Mouse (Mus musculus) forebrain, postnatal 0 days (tissue): ENCODE results near the gene Fcrl6. TPM values are rescaled to one million over a fixed set of nuclear protein-coding genes. Genes with fewer than 3 reads are reported as not detected.
A peak's percentile ranks its signal among the peaks of the same experiment; 100 is the strongest.

Experiments used
- ATAC-seq: fragments of 200-750 bp; cut with Nextera tagmentation; 2 replicates; pipeline ENCODE4 v1.8.0; 2017; ENCODE audit warnings: mild to moderate bottlenecking, moderate library complexity
- DNase-seq: peaks from one replicate; pipeline ENCODE4 v3.0.0-alpha.2; 2015
- H3K27ac ChIP-seq: fragments of 300-500 bp; sonication (generic); 2 replicates; pipeline ENCODE4 v1.5.1; 2014; ENCODE audit warnings: low read depth, mild to moderate bottlenecking, antibody characterized with exemption, low read length, moderate library complexity, mixed read lengths
- H3K27me3 ChIP-seq: fragments of 300-500 bp; sonication (generic); 2 replicates; pipeline ENCODE4 v1.6.1; 2014; ENCODE audit warnings: mild to moderate bottlenecking, low read length, mixed read lengths; ENCODE audit not compliant: insufficient read depth
- H3K36me3 ChIP-seq: fragments of 300-500 bp; sonication (generic); 2 replicates; pipeline ENCODE4 v1.6.1; 2014; ENCODE audit warnings: mild to moderate bottlenecking, moderate library complexity; ENCODE audit not compliant: insufficient read depth
- H3K4me1 ChIP-seq: fragments of 300-500 bp; sonication (generic); 2 replicates; pipeline ENCODE4 v1.6.1; 2014; ENCODE audit warnings: antibody characterized with exemption; ENCODE audit not compliant: insufficient read depth
- H3K4me2 ChIP-seq: fragments of 300-500 bp; sonication (generic); 2 replicates; pipeline ENCODE4 v1.6.1; 2014; ENCODE audit warnings: low read depth, mild to moderate bottlenecking, moderate library complexity
- H3K4me3 ChIP-seq: fragments of 300-500 bp; sonication (generic); 2 replicates; pipeline ENCODE4 v1.5.1; 2014; ENCODE audit warnings: low read depth, low read length, mixed read lengths
- H3K9ac ChIP-seq: fragments of 300-500 bp; sonication (generic); 2 replicates; pipeline ENCODE4 v1.6.1; 2014; ENCODE audit warnings: mild to moderate bottlenecking
- H3K9me3 ChIP-seq: fragments of 300-500 bp; sonication (generic); 2 replicates; pipeline ENCODE4 v1.6.1; 2016; ENCODE audit warnings: low read length
- CTCF ChIP-seq: sonication (generic); IDR thresholded peaks from 2 replicates; pipeline ENCODE4 v1.5.1; 2016; ENCODE audit warnings: antibody characterized with exemption, control low read depth, low read depth
- WGBS: fragments of 180-500 bp; shearing (Covaris S2); extraction: QIAGEN DNeasy Blood & Tissue Kit; methylation state at CpG from one replicate; pipeline ENCODE4 v1.1.7; 2014; 5-methylcytosine and 5-hydroxymethylcytosine counted together
- polyA plus RNA-seq: library from polyadenylated mRNA; unstranded; fragments of >200 nt; fragmentation: Nextera tagmentation; extraction: Ambion mirVana; gene quantifications from 2 replicates; pipeline ENCODE4 v1.2.1, GENCODE M21; 2015
- total RNA-seq: library from RNA; depleted of rRNA; stranded (reverse); fragments of >200 nt; gene quantifications from 2 replicates; pipeline ENCODE4 v1.2.3, GENCODE M21; 2014

Gene Fcrl6
- total and polyA plus RNA-seq, 2 experiments from 2014 or later, result 0.18 TPM; not detected in 1

DNA sequence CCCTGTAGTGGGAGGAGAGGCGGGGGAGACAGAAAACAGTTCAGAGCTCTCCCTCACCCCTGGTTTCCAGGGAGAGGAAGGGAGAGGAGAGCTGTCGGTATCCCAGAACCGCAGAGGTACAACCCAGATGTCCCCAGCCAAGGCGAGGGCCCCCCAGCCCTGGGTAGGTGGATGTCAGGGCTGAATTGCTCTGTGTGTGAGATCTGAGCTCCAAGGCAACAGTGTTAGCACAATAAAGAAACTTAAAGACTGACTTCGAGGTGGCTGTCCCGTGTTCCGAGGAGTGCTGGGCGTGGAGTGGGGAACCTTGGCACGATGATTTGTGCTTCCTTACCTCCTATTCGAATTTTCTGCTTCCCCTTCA lies 38.9 kb downstream of the Fcrl6 start:
- DNase-seq, result no peak
- Histone ChIP-seq H3K36me3 (no peaks in the 10 kb centered on the region), H3K9ac (peak overlapping the region; percentile 73), H3K4me1 (no peaks in the 10 kb centered on the region), H3K27ac (no peak overlapping the region), H3K4me2 (peak overlapping the region; percentile 97), H3K9me3 (no peaks in the 10 kb centered on the region), H3K27me3 (peaks cover 12% of the 10 kb centered on the region), H3K4me3 (peak overlapping the region; percentile 72)
- no peak; the same call in 1 of the 2 replicates for ATAC-seq
- no peak for TF ChIP-seq CTCF
- 0% methylated on average over 9 of the region's 10 CpGs for WGBS

DNA sequence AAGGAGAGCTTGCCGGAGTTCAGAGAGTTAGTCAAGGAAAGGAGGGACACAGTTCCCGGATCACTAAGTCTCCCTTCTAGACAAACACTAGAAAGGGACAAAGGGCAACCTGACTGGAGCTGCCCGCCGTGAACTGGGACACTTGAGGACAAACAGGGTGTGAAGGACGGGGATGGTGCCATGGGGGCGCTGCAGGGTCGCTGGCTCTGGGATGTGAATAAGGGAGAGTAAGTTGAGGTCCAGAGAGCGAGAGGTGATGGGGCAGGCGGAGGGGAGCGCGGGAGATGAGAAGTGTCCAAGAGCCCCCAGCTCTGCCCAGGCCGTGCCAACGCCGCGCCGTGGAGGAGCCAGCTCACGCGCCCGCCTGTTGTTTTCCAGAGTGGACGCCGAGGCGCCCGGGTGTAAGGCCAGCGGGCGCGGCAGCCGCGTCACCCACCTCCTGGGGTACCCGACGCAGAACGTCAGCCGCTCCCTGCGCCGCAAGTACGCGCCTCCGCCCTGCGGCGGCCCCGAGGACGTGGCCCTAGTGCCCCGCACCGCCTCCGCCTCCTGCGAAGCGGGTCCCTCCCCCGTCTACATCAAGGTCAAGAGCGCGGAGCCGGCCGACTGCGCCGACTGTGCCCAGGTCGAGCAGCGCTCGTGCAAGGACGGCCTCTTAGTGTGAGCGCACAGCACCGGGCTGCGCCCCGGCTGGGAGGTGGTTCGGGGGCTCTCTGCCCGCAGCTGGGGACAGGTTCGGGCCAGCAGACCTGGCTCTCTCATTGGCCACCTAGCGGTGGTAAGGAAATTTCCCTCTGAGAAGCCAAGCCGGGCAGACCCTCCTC lies 39.5 kb downstream of the Fcrl6 start:
- Histone ChIP-seq H3K27ac (peak overlapping the region; percentile 21; the same call in 1 of the 2 replicates), H3K36me3 (no peaks in the 10 kb centered on the region), H3K4me3 (peak overlapping the region; percentile 72), H3K9me3 (no peaks in the 10 kb centered on the region), H3K4me1 (no peaks in the 10 kb centered on the region), H3K27me3 (peaks cover 12% of the 10 kb centered on the region), H3K4me2 (peak overlapping the region; percentile 97), H3K9ac (peak overlapping the region; percentile 73)
- peak; percentile 79 for TF ChIP-seq CTCF
- ATAC-seq, result peak; percentile 93
- WGBS, result 2% methylated on average over 66 of the region's 66 CpGs
- DNase-seq, result peak; percentile 83

DNA sequence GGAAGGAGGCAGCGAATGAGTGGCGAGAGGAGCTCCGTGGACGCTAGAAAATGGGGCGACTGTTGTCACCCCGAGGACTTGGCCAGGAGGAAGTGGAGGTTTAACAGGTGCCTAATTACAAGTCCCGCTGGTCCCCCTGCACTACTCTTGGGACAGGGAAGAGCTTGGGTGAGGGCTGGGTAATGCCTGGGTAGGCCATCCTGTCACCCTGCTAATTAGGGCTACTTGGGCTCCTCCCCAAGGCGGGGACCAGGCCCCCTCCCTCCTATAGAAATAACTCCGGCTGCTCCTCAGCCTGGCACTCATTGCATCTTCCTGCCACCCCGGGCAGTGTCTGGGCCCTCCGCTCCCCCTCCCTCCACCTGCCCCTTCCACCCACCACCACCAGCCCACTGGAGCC lies 46.7 kb downstream of the Fcrl6 start, which contains the start of gene Vsig8:
TSS of gene Vsig8 (plus strand) at position 301 of the 400 bp plus-strand sequence.
- H3K9ac ChIP-seq, result no peak within 1 kb of the TSS
- no peaks in the 10 kb centered on the region for H3K36me3 ChIP-seq
- TF ChIP-seq CTCF, result no peak
- WGBS, result 76% methylated on average over 11 of the region's 11 CpGs
- no peak within 1 kb of the TSS for H3K4me3 ChIP-seq
- ATAC-seq (no peak), DNase-seq (no peak)
- H3K4me1 ChIP-seq, result peaks cover 6% of the 10 kb centered on the region; the same call in 1 of the 2 replicates
- H3K27me3 ChIP-seq, result no peaks in the 10 kb centered on the region
- no peak within 1 kb of the TSS for H3K4me2 ChIP-seq
- no peak within 1 kb of the TSS for H3K27ac ChIP-seq
- H3K9me3 ChIP-seq, result no peaks in the 10 kb centered on the region

DNA sequence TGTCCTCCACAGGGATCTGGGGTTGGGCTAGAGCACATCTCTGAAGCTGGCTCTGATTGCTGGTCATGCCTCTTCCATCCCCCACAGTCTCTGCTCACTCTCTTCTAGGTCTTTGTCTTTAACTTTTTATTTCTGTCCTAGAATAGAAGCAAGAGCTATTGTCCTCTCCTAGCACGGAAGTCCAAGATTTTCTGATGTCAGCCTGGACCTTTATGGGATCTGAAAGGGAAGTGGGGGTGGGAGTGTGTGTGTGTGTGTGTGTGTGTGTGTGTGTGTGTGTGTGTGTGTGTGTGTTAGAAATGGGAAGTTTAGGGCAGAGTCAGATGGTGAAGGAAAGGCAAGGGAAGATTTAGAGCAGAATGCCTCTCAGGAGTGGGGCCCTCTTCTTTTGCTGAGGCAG lies 49.7 kb downstream of the Fcrl6 start:
- no peaks in the 10 kb centered on the region for H3K36me3 ChIP-seq
- no peak for TF ChIP-seq CTCF
- H3K4me2 ChIP-seq, result no peak overlapping the region
- DNase-seq (no peak), ATAC-seq (no peak)
- H3K9me3 ChIP-seq, result no peaks in the 10 kb centered on the region
- peaks cover 9% of the 10 kb centered on the region; the same call in 1 of the 2 replicates for H3K4me1 ChIP-seq
- no peak overlapping the region for H3K4me3 ChIP-seq
- H3K27me3 ChIP-seq, result no peaks in the 10 kb centered on the region
- 20% methylated on average over 1 of the region's 1 CpGs for WGBS
- H3K27ac ChIP-seq, result no peak overlapping the region
- no peak overlapping the region for H3K9ac ChIP-seq

DNA sequence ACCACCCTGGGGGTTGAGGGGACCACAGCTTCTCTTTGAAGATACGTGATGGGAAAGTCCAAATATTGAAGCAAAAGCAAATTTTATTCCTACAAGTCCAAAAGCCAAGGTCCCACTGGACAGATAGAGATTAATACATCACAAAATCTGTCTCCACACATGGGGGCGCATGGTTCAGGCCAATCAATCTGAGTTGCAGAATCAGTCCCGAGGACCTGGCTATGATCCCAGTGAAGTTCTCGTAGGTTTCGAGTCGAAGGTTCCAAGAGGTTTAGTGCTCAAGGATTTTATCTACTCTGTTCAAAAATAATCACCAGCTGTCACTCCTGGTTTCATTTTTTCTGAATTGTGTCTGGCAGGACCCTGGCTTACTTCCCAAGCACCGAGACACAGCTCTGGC lies 51.3 kb downstream of the Fcrl6 start:
- H3K9ac ChIP-seq, result peak overlapping the region; percentile 51
- peaks cover 9% of the 10 kb centered on the region; the same call in 1 of the 2 replicates for H3K4me1 ChIP-seq
- H3K27me3 ChIP-seq, result no peaks in the 10 kb centered on the region
- no peak for TF ChIP-seq CTCF
- H3K4me2 ChIP-seq, result peak overlapping the region; percentile 65
- H3K9me3 ChIP-seq, result no peaks in the 10 kb centered on the region
- H3K4me3 ChIP-seq, result peak overlapping the region; percentile 40
- 36% methylated on average over 7 of the region's 7 CpGs for WGBS
- DNase-seq (no peak), ATAC-seq (no peak)
- no peaks in the 10 kb centered on the region for H3K36me3 ChIP-seq
- no peak overlapping the region for H3K27ac ChIP-seq

DNA sequence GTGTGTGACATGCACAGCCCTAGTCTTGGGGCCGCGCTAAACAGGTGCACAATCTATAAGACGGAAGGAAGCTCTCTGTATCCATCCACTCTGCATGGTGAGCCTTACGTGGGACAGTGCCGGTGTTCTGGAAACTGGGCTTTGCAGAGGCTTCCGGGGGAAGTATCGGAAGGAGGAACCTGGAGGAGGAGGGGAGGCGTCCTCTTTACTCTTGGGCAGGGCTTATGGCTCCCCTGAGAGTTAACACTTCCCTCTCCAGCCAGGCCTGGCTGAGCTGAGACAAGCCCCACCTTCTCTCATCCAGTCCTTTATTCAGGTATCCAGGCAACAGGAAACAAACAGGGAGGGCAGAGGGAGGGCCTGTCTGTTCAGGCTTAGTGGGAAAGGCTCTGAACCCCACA lies 51.8 kb downstream of the Fcrl6 start:
- DNase-seq (peak; percentile 69), ATAC-seq (peak; percentile 94)
- 0 out of 2 replicates have a peak overlapping the region, but pooled peaks have one; percentile 35 for H3K27ac ChIP-seq
- no peaks in the 10 kb centered on the region for H3K36me3 ChIP-seq
- no peak for TF ChIP-seq CTCF
- no peaks in the 10 kb centered on the region for H3K9me3 ChIP-seq
- H3K4me1 ChIP-seq, result peaks cover 9% of the 10 kb centered on the region; the same call in 1 of the 2 replicates
- H3K4me3 ChIP-seq, result peak overlapping the region; percentile 40
- H3K27me3 ChIP-seq, result no peaks in the 10 kb centered on the region
- peak overlapping the region; percentile 51 for H3K9ac ChIP-seq
- peak overlapping the region; percentile 65 for H3K4me2 ChIP-seq
- 2% methylated on average over 8 of the region's 8 CpGs for WGBS

DNA sequence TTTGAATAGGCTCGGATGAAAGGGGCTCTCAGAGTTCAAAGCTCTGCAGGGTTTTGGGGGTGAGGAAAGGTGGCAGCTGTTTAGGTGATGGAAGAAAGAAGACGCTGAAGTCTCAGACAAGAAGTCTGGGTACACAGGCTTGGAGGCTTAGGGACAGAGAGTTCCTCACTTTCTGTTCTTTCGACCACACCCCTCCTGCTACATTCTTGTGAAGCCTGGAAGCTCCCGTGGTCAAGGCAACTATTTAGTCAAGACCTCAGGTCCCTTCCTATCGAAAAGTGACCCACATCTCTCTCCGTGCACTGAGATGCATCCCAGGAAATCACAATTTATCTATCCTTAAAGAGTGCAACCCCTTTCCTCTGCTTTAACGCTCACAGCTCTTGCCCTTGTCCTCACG lies 52.6 kb downstream of the Fcrl6 start:
- no peak for TF ChIP-seq CTCF
- no peaks in the 10 kb centered on the region for H3K36me3 ChIP-seq
- 4% methylated on average over 8 of the region's 8 CpGs for WGBS

More for the DNA sequence above, 52.6 kb downstream of the Fcrl6 start:
- H3K4me2 ChIP-seq, result peak overlapping the region; percentile 65
- H3K9me3 ChIP-seq, result no peaks in the 10 kb centered on the region
- no peak for ATAC-seq
- no peaks in the 10 kb centered on the region for H3K27me3 ChIP-seq
- H3K9ac ChIP-seq, result peak overlapping the region; percentile 51
- peaks cover 9% of the 10 kb centered on the region; the same call in 1 of the 2 replicates for H3K4me1 ChIP-seq
- peak overlapping the region; percentile 40 for H3K4me3 ChIP-seq
- H3K27ac ChIP-seq, result no peak overlapping the region
- no peak for DNase-seq
